8 mouse cellular contexts compared by ENCODE assay signal in genomic region chr3:137980435-137981381, GRCm38 (mm10). TPM values are rescaled to one million over a fixed set of nuclear protein-coding genes. Genes with fewer than 3 reads are reported as not detected.
DNase-seq lines count a peak whose midpoint lies in the region; ATAC-seq and TF ChIP-seq lines count a peak whose summit lies in the region.

No protein-coding gene starts in this region.

- intact Hi-C loops in left cerebral cortex, adult 2 months (cut with DNase I), result loop anchor here (5.0 kb wide), 1 partner anchor 43 kb away; no protein-coding TSS in a partner anchor
- intact Hi-C loops in left cerebral cortex, postnatal 10 days (cut with DNase I), result no loop called here
- intact Hi-C loops in left cerebral cortex, postnatal 36 days (cut with DNase I), result no loop called here

- peak; percentile 45 to 47 for ATAC-seq in hematopoietic stem cell, adult 5-6 weeks (replicated peaks in 1 of 2; ENCODE audit: insufficient read depth in 1 of 2, low FRiP score in 2 of 2, low TSS enrichment in 1 of 2, low read depth in 1 of 2, poor library complexity in 2 of 2, severe bottlenecking in 2 of 2)

- no peaks in the 10 kb centered on the region for H3K27me3 ChIP-seq in megakaryocyte, embryonic 14.5 days (replicated peaks)

- H3K4me3 ChIP-seq in left cerebral cortex, adult 2 months, result peak overlapping the region; percentile 21
- peak overlapping the region; percentile 86 for H3K4me3 ChIP-seq in bone marrow, adult 2 months (replicated peaks; ENCODE audit: control insufficient read depth, low read depth, low read length)
- peak overlapping the region; percentile 94 for H3K4me3 ChIP-seq in megakaryocyte, embryonic 14.5 days (replicated peaks)

- no peak for DNase-seq in left cerebral cortex, adult 2 months (ENCODE audit: extremely low spot score in 1 of 2, low spot score in 2 of 2)
- no peak for DNase-seq in left cerebral cortex, postnatal 10 days (ENCODE audit: extremely low spot score in 1 of 2, low spot score in 2 of 2)
- DNase-seq in left cerebral cortex, postnatal 36 days (ENCODE audit: low spot score in 2 of 2), result no peak
- DNase-seq in cerebellum, adult 11 months, result no peak
- DNase-seq in layer of hippocampus, postnatal 25 days (ENCODE audit: extremely low spot score in 1 of 2, low spot score in 1 of 2), result no peak

- H3K36me3 ChIP-seq in megakaryocyte, embryonic 14.5 days (replicated peaks; ENCODE audit: low read length), result peaks cover 47% of the 10 kb centered on the region

- TF ChIP-seq POLR2A in bone marrow, adult 2 months (IDR thresholded peaks at IDR 0.05; ENCODE audit: borderline replicate concordance, control insufficient read depth, low read depth, low read length), result no peak

- WGBS in bone marrow, adult 2 months, result under 1% methylated on average over 15 of the region's 15 CpGs

- H3K27ac ChIP-seq in left cerebral cortex, adult 2 months, result no peak overlapping the region
- peak overlapping the region; percentile 89 for H3K27ac ChIP-seq in bone marrow, adult 2 months (ENCODE audit: control insufficient read depth, insufficient read depth, low read depth, low read length, poor library complexity)

- TF ChIP-seq CTCF in left cerebral cortex, adult 2 months (IDR thresholded peaks at IDR 0.05), result no peak
- TF ChIP-seq CTCF in bone marrow, adult 2 months (IDR thresholded peaks at IDR 0.05; ENCODE audit: control insufficient read depth, insufficient read depth, low read length), result no peak

- no peaks in the 10 kb centered on the region for H3K9me3 ChIP-seq in megakaryocyte, embryonic 14.5 days

- peaks cover 4% of the 10 kb centered on the region; the same call in 1 of the 2 replicates for H3K4me1 ChIP-seq in bone marrow, adult 2 months (ENCODE audit: control insufficient read depth, insufficient read depth, low read length)
- peaks cover 56% of the 10 kb centered on the region for H3K4me1 ChIP-seq in megakaryocyte, embryonic 14.5 days

RNA-seq across cellular contexts. Expression of gene Dapp1, which starts 0.6 kb away (rescaled TPM):
- 1 to 10 TPM; 2.6 to 3.4 TPM for total RNA-seq in left cerebral cortex, adult 2 months (2021)
- total RNA-seq in left cerebral cortex, postnatal 10 days (2021), result 1 to 10 TPM; 2.4 to 4.0 TPM
- 29.3 and 64.2 TPM in 2 replicates for polyA plus RNA-seq in bone marrow, adult 2 months (2011; ENCODE audit: insufficient read depth, insufficient read length, low replicate concordance, missing spikeins)
- total RNA-seq in hematopoietic stem cell, adult 5-6 weeks (2017), result 442 and 504 TPM in 2 replicates
- polyA plus RNA-seq in megakaryocyte, embryonic 14.5 days (2012; ENCODE audit: insufficient read depth, low replicate concordance), result 8.0 and 32.0 TPM in 2 replicates
- total RNA-seq in left cerebral cortex, postnatal 36 days (2021), result 1 to 10 TPM; 2.6 to 3.4 TPM
- total RNA-seq in layer of hippocampus, postnatal 25 days (2021), result 1 to 10 TPM; 4.3 to 6.7 TPM

Comparison
In these comparisons a context has a peak if more than half of its experiments do, and no peak if none do; other contexts are left out.
1. H3K4me3 ChIP-seq: peak in every context shown above with its lines; median percentile 94 in megakaryocyte, embryonic 14.5 days; 86 in bone marrow, adult 2 months; 21 in left cerebral cortex, adult 2 months.
2. RNA of gene Dapp1, which starts 0.6 kb away (total RNA-seq): 442 to 504 TPM in hematopoietic stem cell, adult 5-6 weeks; 4.3 to 6.7 TPM in layer of hippocampus, postnatal 25 days, 2.4 to 4.0 TPM in left cerebral cortex, postnatal 10 days, 2.6 to 3.4 TPM in left cerebral cortex, postnatal 36 days and 2.6 to 3.4 TPM in left cerebral cortex, adult 2 months; every median in the first group is over 10 times any median in the second.